Mouse (Mus musculus): ENCODE measurements at regions not wholly inside any gene's neighbourhood (a gene's known extent, or its start where the extent isn't known, plus 50 kb on each side); places are given as distances from the start of the nearest gene placed in this dataset.
"Not testable (repeated sequence)": the region's sequence is repeated elsewhere in the genome, so short reads cannot be mapped to it uniquely, and the experiment has no call there.

DNA sequence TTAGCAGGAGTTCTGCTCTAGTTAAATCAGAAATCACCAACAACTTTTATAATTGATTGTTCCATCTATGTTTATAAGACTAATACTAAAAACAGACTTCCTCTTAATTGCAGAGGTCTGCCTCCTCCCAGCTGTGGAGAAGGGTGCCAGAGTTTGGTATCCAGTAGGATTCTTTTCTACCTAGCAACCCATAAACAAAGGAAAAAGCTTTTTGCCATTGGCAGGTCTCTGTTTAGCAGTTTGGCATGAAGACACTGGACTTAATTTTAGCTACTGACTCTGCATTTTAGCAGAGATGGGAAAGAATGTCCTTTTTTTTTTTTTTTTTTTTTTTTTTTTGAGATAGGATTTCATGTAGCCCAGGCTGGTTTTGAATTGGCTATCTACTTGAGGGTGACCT lies 1628.4 kb downstream of the A830018L16Rik start:
- Histone ChIP-seq H3K36me3 (ENCODE audit: inconsistent target) (no peaks in the 10 kb centered on the region), H3K27ac (no peak overlapping the region), H3K4me3 (ENCODE audit: inconsistent target) (no peak overlapping the region), H3K79me2 (ENCODE audit: inconsistent target) (no peaks in the 10 kb centered on the region)

DNA sequence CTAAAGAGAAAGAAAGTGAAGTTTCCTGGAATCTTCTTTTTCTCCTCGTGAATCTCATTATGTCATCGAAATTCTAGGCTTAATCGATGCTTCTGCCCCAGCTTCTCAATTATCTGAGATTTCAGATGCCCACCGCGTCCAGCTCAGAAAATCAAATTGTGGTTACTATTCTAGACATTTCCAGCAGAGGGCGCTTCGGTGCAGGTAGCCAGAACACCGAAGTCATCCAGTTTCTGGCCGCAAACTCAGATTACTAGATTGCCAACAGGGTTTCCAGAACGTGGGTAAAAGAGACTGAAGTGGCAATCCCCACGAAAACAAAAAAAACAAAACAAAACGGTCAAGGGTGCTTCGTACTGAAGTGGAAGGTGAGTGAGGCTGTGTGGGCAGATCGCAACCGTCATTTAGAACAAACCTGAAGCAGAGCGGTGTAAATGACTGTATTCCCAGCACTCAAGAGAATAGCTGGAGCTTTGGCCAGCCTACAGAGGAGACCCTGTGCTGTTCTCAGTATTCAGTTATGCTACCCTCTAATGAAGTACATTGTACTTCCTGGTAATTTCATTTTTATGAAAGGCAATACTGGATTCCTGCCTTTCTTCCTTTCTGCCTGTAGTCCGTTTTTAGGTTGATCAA lies 1636.4 kb downstream of the A830018L16Rik start:
- Histone ChIP-seq H3K27ac (no peak overlapping the region), H3K4me3 (ENCODE audit: inconsistent target) (no peak overlapping the region), H3K79me2 (ENCODE audit: inconsistent target) (no peaks in the 10 kb centered on the region), H3K36me3 (ENCODE audit: inconsistent target) (no peaks in the 10 kb centered on the region)
- WGBS (ENCODE audit: missing documents) = 16% methylated on average over 17 of the region's 17 CpGs

DNA sequence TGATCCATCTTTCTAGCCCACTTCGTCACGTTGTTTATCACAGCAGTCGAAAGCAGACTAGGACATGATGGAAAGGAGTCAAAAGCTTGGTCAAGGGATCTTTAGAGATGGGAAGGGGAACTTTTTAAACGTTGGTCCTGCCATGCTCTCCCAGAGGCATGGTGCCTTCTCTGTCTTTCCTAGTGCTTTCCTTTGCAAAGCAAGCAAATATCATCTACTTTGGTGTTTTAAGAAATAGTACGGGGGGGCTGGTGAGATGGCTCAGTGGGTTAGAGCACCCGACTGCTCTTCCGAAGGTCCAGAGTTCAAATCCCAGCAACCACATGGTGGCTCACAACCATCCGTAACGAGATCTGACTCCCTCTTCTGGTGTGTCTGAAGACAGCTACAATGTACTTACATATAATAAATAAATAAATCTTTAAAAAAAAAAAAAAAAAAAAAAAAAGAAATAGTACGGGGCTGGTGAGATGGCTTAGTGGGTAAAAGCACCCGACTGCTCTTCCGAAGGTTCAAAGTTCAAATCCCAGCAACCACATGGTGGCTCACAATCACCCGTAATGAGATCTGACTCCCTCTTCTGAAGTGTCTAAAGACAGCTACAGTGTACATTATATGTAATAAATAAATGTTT lies 1637.6 kb downstream of the A830018L16Rik start:
- not testable (repeated sequence) for H3K36me3 ChIP-seq (ENCODE audit: inconsistent target); H3K27ac ChIP-seq; H3K4me3 ChIP-seq (ENCODE audit: inconsistent target); H3K79me2 ChIP-seq (ENCODE audit: inconsistent target)
- WGBS (ENCODE audit: missing documents) = 84% methylated on average over 8 of the region's 13 CpGs

DNA sequence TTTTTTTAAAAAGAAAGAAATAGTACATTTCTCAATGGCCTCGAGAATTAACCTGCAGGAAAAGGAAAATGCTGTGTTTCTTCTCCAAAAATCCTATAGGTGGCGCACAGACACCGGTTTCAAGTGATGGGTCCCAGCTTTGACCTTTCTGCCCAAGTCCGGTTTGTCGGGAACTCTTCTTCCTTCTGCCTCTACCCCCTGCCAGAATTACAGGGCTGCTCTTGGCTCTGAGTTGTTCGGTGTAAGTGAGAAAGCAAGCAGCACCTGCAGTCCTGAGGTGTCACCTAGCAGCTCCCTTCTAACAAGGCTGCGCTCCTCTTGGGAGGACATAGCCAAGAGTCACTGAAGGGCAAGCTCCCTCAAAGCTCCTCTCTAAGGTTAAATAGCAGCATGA lies 1638.2 kb downstream of the A830018L16Rik start:
- H3K4me3 ChIP-seq (ENCODE audit: inconsistent target) = peak overlapping the region; percentile 17; the same call in 1 of the 2 replicates
- WGBS (ENCODE audit: missing documents) = 16% methylated on average over 7 of the region's 7 CpGs

DNA sequence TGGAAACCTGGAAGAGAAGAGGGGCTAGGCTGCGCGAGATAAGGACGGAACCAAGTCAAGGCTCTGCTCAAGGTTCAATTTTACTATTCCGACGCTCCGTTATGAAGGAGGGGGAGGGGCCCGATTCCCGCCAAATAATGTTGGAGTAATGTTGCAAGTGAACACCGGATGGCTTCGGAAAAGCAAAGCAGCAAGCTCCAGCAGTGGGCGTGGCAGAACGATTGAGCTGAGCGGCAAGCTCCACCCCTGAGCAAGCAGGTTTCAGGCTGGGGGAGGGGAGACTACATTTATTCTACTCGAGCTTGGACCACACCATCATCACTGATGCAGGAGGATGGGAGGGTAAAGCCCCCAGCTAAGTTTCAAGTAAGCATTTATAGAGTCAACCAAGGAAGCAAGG lies 1643.8 kb downstream of the A830018L16Rik start:
- Histone ChIP-seq H3K4me3 (ENCODE audit: inconsistent target) (no peak overlapping the region), H3K36me3 (ENCODE audit: inconsistent target) (no peaks in the 10 kb centered on the region), H3K79me2 (ENCODE audit: inconsistent target) (no peaks in the 10 kb centered on the region), H3K27ac (no peak overlapping the region)
- WGBS (ENCODE audit: missing documents) = 44% methylated on average over 14 of the region's 14 CpGs

More for the DNA sequence above, 1638.2 kb downstream of the A830018L16Rik start:
- Histone ChIP-seq H3K36me3 (ENCODE audit: inconsistent target) (no peaks in the 10 kb centered on the region), H3K79me2 (ENCODE audit: inconsistent target) (no peaks in the 10 kb centered on the region), H3K27ac (no peak overlapping the region)

DNA sequence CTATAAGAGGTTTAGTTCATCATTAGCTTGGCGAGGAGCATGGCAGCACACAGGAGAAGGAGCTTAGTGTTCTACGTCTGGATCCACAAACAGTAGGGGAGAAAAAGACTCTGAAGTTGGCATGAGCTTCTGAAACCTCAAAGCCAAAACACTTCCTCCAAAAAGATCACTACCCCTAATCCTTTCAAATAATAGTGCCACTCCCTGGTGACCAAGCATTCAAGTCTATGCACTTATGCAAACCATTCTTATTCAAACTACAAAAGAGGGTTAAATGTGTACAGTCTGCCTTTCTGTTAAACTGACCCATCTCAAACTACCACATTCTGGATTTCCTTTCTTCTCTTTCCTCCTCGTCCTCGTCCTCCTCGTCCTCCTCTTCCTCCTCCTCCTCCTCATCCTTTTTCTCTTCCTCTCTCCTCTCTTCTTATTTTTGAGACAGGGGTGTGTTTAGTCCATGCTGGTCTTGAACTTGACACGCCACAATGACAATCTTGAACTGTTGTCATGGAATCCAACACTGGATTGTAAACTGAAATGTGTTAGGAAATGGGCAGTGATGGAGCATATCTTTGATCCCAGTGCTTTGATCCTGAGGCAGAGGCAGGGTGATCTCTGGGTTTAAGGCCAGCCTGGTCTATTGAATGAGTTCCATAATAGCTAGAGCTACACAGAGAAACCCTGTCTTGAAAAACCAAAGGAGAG lies 1645.9 kb downstream of the A830018L16Rik start:
- Histone ChIP-seq H3K4me3 (ENCODE audit: inconsistent target) (no peak overlapping the region), H3K36me3 (ENCODE audit: inconsistent target) (no peaks in the 10 kb centered on the region), H3K27ac (no peak overlapping the region), H3K79me2 (ENCODE audit: inconsistent target) (no peaks in the 10 kb centered on the region)
- WGBS (ENCODE audit: missing documents) = 45% methylated on average over 5 of the region's 6 CpGs

All from macrophage (primary cell).